Mouse (Mus musculus): Measurements from ENCODE around the gene Pitpnc1. TPM values are rescaled to one million over a fixed set of nuclear protein-coding genes. Genes with fewer than 3 reads are reported as not detected.

Pitpnc1 gene
- polyA plus RNA-seq, 1 experiment from 2014 or later = 10.9 TPM

DNA sequence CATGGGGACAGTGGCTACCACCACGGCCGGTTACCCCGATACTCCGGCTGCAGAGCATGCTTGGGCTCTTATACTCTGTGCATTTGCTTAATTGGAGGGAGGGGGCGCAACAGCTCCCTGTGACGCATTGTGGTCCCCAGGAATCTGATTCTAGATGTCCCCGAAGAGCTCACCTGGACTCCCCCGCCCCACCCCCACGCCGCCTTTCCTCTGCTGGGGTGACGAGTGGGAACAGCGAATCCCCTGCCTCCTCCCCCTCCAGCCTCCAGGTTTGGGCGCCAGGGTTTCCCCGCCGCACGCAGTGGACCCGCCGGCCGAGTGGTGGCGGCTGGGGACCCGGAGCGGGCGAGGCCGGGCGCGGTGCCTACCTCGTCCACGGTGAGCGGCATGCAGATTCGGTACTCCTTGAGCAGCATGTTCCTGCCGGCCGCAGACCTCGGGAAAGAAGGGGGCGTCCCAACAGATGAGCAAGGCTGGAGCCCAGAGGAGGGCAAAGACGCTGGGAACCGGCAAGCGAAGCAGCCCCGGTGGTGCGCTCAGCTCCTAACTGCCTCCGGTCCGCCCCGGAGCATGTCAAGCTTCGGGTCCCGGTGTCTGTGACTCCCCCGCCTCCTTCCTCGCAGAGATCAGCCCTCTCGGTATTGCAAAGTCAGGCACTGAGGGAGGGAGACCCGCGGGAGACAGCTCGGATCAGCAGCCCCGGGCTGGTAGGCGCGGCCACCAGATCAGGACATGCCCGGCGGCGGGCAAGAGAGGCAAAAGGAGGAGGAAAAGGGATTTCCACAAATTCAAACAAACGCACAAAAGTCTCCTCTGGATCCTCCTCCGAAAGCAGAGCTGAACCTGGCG lies 752 bp downstream of the Pitpnc1 start:
- H3K27ac ChIP-seq (ENCODE audit: low read depth, low read length) = peak overlapping the region; percentile 38
- peak overlapping the region; percentile 75 for H3K9ac ChIP-seq (ENCODE audit: low read depth, low read length)
- peaks cover 10% of the 10 kb centered on the region; the same call in 1 of the 2 replicates for H3K4me1 ChIP-seq (ENCODE audit: control insufficient read depth, insufficient read depth, low read length)
- ATAC-seq (replicated peaks; ENCODE audit: insufficient number of reproducible peaks, low FRiP score, low TSS enrichment) = peak; percentile 50
- WGBS (ENCODE audit: insufficient replicate concordance) = under 1% methylated on average over 49 of the region's 59 CpGs
- no peaks in the 10 kb centered on the region for H3K36me3 ChIP-seq (ENCODE audit: control insufficient read depth, insufficient read depth, low read length)
- H3K27me3 ChIP-seq (ENCODE audit: control insufficient read depth, insufficient read depth, low read length) = no peaks in the 10 kb centered on the region
- H3K4me2 ChIP-seq = peak overlapping the region; percentile 98
- H3K9me3 ChIP-seq (replicated peaks; ENCODE audit: control insufficient read depth, low read length) = no peaks in the 10 kb centered on the region
- peak overlapping the region; percentile 66 for H3K4me3 ChIP-seq (ENCODE audit: low read depth, low read length)

DNA sequence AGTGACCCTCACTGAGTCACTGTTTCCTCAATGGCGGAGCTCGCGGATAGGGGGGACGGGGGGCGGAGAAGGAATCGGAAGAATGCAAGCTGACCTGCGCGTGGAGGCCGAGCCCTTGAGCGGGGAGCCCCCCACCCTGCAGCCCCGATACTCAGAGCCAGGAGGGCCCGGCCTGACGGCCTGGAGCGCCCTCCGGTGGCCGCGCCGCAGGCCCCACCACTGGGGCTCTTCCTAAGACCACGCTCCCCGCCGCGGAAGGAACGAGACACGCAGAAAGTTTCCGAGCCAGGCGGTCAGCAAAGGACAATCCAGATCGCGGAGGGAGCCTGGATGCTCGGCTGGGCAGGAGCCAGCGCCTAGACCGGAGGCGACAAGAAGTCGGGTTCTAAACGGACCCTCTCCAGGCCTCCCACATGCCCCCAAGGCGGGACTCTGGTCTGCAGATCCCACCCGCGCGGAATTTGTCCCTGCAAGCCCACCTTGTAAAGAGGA lies 1.4 kb downstream of the Pitpnc1 start:
- Histone ChIP-seq H3K9ac (ENCODE audit: low read depth, low read length) (peak overlapping the region; percentile 75), H3K36me3 (ENCODE audit: control insufficient read depth, insufficient read depth, low read length) (no peaks in the 10 kb centered on the region), H3K27ac (ENCODE audit: low read depth, low read length) (peak overlapping the region; percentile 38), H3K4me1 (ENCODE audit: control insufficient read depth, insufficient read depth, low read length) (peaks cover 10% of the 10 kb centered on the region; the same call in 1 of the 2 replicates), H3K4me3 (ENCODE audit: low read depth, low read length) (peak overlapping the region; percentile 66), H3K4me2 (peak overlapping the region; percentile 98), H3K9me3 (replicated peaks; ENCODE audit: control insufficient read depth, low read length) (no peaks in the 10 kb centered on the region), H3K27me3 (ENCODE audit: control insufficient read depth, insufficient read depth, low read length) (no peaks in the 10 kb centered on the region)
- peak; percentile 77 for ATAC-seq (replicated peaks; ENCODE audit: insufficient number of reproducible peaks, low FRiP score, low TSS enrichment)
- 1% methylated on average over 38 of the region's 38 CpGs for WGBS (ENCODE audit: insufficient replicate concordance)

DNA sequence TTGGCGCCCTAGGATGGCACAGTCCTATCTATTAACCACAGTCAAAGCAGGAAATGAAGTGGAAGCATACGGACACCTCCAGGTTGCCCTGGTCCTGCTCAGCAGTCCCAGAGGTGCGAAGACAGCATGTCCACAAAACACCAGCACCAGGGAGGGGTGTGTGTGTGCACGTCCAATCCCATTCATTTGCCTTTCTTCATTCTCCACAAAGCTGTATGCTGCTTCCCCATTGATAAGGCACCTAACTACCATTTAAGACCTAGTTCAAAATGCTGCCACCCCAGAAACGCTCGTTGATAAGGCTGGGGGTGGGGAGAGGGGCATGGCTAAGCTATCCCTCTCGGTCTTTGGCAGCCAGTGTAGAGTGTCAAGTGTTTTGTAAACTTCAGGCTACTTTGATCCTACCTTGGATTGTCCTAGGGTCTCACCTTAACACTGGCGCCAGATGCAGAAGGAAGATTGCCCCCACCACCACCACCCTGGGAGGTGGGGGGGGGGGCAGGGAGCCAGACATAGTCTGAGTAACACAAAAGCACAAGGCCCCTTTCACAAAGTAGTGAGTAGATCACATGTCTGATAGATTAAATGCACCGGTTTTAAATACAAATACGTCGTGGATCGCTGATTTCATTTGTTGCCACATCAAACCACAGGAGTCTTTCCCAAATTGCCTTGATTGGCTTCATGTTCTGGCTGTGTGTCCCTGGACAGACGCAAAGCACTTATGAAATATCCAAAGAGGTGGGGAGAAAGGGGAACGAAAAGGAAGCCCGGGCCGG lies 2.1 kb downstream of the Pitpnc1 start:
- Histone ChIP-seq H3K9me3 (replicated peaks; ENCODE audit: control insufficient read depth, low read length) (no peaks in the 10 kb centered on the region), H3K27ac (ENCODE audit: low read depth, low read length) (peak overlapping the region; percentile 38; the same call in 1 of the 2 replicates), H3K4me2 (peak overlapping the region; percentile 98), H3K27me3 (ENCODE audit: control insufficient read depth, insufficient read depth, low read length) (no peaks in the 10 kb centered on the region), H3K36me3 (ENCODE audit: control insufficient read depth, insufficient read depth, low read length) (no peaks in the 10 kb centered on the region), H3K9ac (ENCODE audit: low read depth, low read length) (peak overlapping the region; percentile 75), H3K4me3 (ENCODE audit: low read depth, low read length) (peak overlapping the region; percentile 66), H3K4me1 (ENCODE audit: control insufficient read depth, insufficient read depth, low read length) (peaks cover 10% of the 10 kb centered on the region; the same call in 1 of the 2 replicates)
- no peak for ATAC-seq (replicated peaks; ENCODE audit: insufficient number of reproducible peaks, low FRiP score, low TSS enrichment)
- WGBS (ENCODE audit: insufficient replicate concordance) = 18% methylated on average over 16 of the region's 16 CpGs

DNA sequence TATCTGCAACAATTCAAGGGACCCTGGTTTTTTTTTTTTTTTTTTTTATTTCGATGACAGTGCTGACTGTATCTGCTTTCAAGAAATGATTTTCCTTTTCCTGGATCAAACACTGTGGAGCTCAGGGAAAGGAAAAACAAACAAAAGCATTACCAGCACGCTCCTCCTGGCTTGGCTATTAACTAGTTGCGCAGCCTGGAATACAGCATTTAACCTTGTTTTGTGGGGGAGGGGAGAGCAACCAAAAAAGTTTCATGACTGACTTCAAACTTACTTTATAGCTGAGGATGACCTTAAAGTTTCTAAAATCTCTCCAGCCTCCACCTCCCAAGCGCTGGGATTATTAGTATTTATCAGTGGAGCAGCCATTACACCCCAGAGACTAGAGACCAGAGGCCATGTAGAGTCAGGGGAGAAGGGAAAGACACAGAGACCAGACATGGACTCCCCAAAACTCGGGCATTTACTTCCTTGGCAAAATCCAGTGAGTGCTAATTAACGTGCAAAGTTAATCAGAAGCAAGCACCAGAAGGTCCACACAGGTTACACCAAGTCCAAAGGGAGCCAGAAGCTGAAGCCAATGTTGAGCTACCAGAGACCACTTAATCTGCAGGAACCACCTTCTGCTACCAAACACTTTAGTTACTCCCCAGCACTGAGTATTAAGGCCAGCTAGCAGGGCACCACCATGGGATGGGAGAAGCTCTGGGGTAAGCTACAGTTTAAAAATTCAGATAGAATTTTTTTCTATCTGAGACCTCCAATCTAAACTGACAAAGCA lies 3.7 kb downstream of the Pitpnc1 start:
- H3K27ac ChIP-seq (ENCODE audit: low read depth, low read length) = no peak overlapping the region
- no peak overlapping the region for H3K4me2 ChIP-seq
- no peaks in the 10 kb centered on the region for H3K9me3 ChIP-seq (replicated peaks; ENCODE audit: control insufficient read depth, low read length)

DNA sequence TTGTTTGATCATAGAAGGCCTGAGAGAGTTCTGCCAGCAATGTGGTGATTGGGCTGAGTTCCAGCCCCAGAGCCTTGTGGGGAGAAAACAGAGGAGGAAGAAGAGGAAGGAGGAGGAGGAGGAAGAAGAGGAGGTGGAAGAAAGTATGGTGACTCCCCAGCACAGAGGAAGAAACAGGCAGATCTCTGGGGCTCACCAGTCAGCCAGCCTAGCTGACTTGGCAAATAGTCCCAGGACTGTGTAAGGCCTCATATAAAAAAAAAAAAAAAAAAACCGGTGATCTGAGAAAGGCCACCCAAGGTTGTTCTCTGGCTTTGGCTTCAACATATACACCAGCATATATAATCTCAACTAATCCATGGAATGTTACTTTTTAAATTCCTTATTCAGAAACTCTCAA lies 4.5 kb downstream of the Pitpnc1 start:
- H3K4me3 ChIP-seq (ENCODE audit: low read depth, low read length) = no peak overlapping the region
- no peak overlapping the region for H3K27ac ChIP-seq (ENCODE audit: low read depth, low read length)
- 58% methylated on average over 1 of the region's 1 CpGs for WGBS (ENCODE audit: insufficient replicate concordance)
- H3K9ac ChIP-seq (ENCODE audit: low read depth, low read length) = no peak overlapping the region
- H3K27me3 ChIP-seq (ENCODE audit: control insufficient read depth, insufficient read depth, low read length) = no peaks in the 10 kb centered on the region
- H3K4me2 ChIP-seq = no peak overlapping the region
- H3K4me1 ChIP-seq (ENCODE audit: control insufficient read depth, insufficient read depth, low read length) = peaks cover 6% of the 10 kb centered on the region; the same call in 1 of the 2 replicates
- ATAC-seq (replicated peaks; ENCODE audit: insufficient number of reproducible peaks, low FRiP score, low TSS enrichment) = no peak
- H3K36me3 ChIP-seq (ENCODE audit: control insufficient read depth, insufficient read depth, low read length) = 0 out of 2 replicates have a peak, but pooled peaks cover 3% of the 10 kb centered on the region
- no peaks in the 10 kb centered on the region for H3K9me3 ChIP-seq (replicated peaks; ENCODE audit: control insufficient read depth, low read length)

More for the DNA sequence above, 3.7 kb downstream of the Pitpnc1 start:
- Histone ChIP-seq H3K36me3 (ENCODE audit: control insufficient read depth, insufficient read depth, low read length) (0 out of 2 replicates have a peak, but pooled peaks cover 3% of the 10 kb centered on the region), H3K4me3 (ENCODE audit: low read depth, low read length) (no peak overlapping the region), H3K9ac (ENCODE audit: low read depth, low read length) (no peak overlapping the region), H3K4me1 (ENCODE audit: control insufficient read depth, insufficient read depth, low read length) (peaks cover 6% of the 10 kb centered on the region; the same call in 1 of the 2 replicates), H3K27me3 (ENCODE audit: control insufficient read depth, insufficient read depth, low read length) (no peaks in the 10 kb centered on the region)
- WGBS (ENCODE audit: insufficient replicate concordance) = 62% methylated on average over 6 of the region's 6 CpGs
- no peak for ATAC-seq (replicated peaks; ENCODE audit: insufficient number of reproducible peaks, low FRiP score, low TSS enrichment)

DNA sequence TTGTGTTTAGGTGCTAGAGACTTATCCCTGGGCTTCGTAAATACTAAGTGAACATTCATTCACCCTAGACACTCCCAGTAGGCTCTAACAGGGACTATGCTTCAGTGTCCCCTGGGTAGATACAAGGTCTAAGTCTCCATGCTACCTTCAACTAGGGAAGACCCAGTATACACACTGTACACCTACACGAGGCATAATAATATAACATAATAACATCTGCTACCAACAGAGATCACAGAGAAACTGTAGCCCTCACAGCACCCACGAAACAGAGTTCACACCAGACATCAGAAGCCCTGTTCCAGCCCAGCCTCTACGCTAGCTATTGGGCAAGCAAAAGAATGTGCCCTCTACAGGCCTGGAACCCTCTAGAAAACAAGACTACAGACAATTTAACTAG lies 5.5 kb downstream of the Pitpnc1 start:
- 90% methylated on average over 4 of the region's 4 CpGs for WGBS (ENCODE audit: insufficient replicate concordance)

DNA sequence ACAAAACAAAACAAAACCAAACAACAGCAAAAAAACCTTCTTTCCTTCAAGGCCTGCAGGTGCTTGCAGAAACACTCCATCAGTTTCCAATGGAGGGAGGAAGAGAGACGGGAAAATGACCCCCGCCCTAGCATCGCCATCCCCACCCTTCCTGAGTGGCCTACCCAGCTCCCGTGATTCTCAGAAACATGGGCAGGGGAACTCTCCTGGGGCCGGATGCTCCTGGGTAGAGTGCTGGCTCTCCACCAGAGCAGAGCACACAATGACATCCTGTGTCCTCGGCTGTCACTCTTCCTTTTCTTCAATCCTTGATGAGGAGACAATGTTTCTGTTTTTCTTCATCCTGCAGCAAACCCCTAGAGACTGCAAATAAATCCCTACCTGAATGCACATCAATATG lies 6.4 kb downstream of the Pitpnc1 start:
- H3K4me1 ChIP-seq (ENCODE audit: control insufficient read depth, insufficient read depth, low read length) = peaks cover 6% of the 10 kb centered on the region; the same call in 1 of the 2 replicates
- no peak overlapping the region for H3K4me3 ChIP-seq (ENCODE audit: low read depth, low read length)
- no peaks in the 10 kb centered on the region for H3K9me3 ChIP-seq (replicated peaks; ENCODE audit: control insufficient read depth, low read length)
- 0 out of 2 replicates have a peak, but pooled peaks cover 3% of the 10 kb centered on the region for H3K36me3 ChIP-seq (ENCODE audit: control insufficient read depth, insufficient read depth, low read length)
- no peak overlapping the region for H3K27ac ChIP-seq (ENCODE audit: low read depth, low read length)
- H3K4me2 ChIP-seq = no peak overlapping the region
- no peaks in the 10 kb centered on the region for H3K27me3 ChIP-seq (ENCODE audit: control insufficient read depth, insufficient read depth, low read length)
- H3K9ac ChIP-seq (ENCODE audit: low read depth, low read length) = no peak overlapping the region
- ATAC-seq (replicated peaks; ENCODE audit: insufficient number of reproducible peaks, low FRiP score, low TSS enrichment) = no peak
- 55% methylated on average over 6 of the region's 6 CpGs for WGBS (ENCODE audit: insufficient replicate concordance)

More for the DNA sequence above, 5.5 kb downstream of the Pitpnc1 start:
- Histone ChIP-seq H3K4me1 (ENCODE audit: control insufficient read depth, insufficient read depth, low read length) (peaks cover 6% of the 10 kb centered on the region; the same call in 1 of the 2 replicates), H3K36me3 (ENCODE audit: control insufficient read depth, insufficient read depth, low read length) (0 out of 2 replicates have a peak, but pooled peaks cover 3% of the 10 kb centered on the region), H3K9me3 (replicated peaks; ENCODE audit: control insufficient read depth, low read length) (no peaks in the 10 kb centered on the region), H3K4me2 (no peak overlapping the region), H3K4me3 (ENCODE audit: low read depth, low read length) (no peak overlapping the region), H3K27me3 (ENCODE audit: control insufficient read depth, insufficient read depth, low read length) (no peaks in the 10 kb centered on the region), H3K9ac (ENCODE audit: low read depth, low read length) (no peak overlapping the region), H3K27ac (ENCODE audit: low read depth, low read length) (no peak overlapping the region)
- no peak for ATAC-seq (replicated peaks; ENCODE audit: insufficient number of reproducible peaks, low FRiP score, low TSS enrichment)

All from heart, embryonic 11.5 days (tissue).